In genomic region chrX:134019005-134019404, GRCm38 (mm10) we compare ENCODE assay signal across 8 mouse cellular contexts. TPM values are rescaled to one million over a fixed set of nuclear protein-coding genes. Genes with fewer than 3 reads are reported as not detected.
DNase-seq lines count a peak whose midpoint lies in the region; ATAC-seq and TF ChIP-seq lines count a peak whose summit lies in the region.

No protein-coding gene starts in this region.

- peak; percentile 58; the same call in 1 of the 2 replicates for ATAC-seq in neutrophil, adult 5-6 weeks (ENCODE audit: extremely low read depth, insufficient number of reproducible peaks, low FRiP score, poor library complexity, severe bottlenecking)

- H3K9me3 ChIP-seq in E14TG2a.4 (ENCODE audit: low read length), result no peaks in the 10 kb centered on the region

- no peaks in the 10 kb centered on the region for H3K4me1 ChIP-seq in E14TG2a.4 (replicated peaks; ENCODE audit: low read depth, low read length)
- H3K4me1 ChIP-seq in bone marrow, adult 2 months (ENCODE audit: control insufficient read depth, insufficient read depth, low read length), result no peaks in the 10 kb centered on the region
- no peaks in the 10 kb centered on the region for H3K4me1 ChIP-seq in lung, adult 2 months (ENCODE audit: control insufficient read depth, insufficient read depth, low read length)

- TF ChIP-seq POLR2A in bone marrow, adult 2 months (IDR thresholded peaks at IDR 0.05; ENCODE audit: borderline replicate concordance, control insufficient read depth, low read depth, low read length), result no peak
- no peak for TF ChIP-seq POLR2A in lung, adult 2 months (IDR thresholded peaks at IDR 0.05; ENCODE audit: borderline replicate concordance, extremely low read depth, low read depth, low read length)

- intact Hi-C loops in heart, postnatal 14 days (cut with DNase I), result no loop called here

- H3K36me3 ChIP-seq in E14TG2a.4 (ENCODE audit: insufficient read depth, low read length), result no peaks in the 10 kb centered on the region

- H3K4me3 ChIP-seq in E14TG2a.4 (replicated peaks; ENCODE audit: low read length), result no peak overlapping the region
- H3K4me3 ChIP-seq in bone marrow, adult 2 months (replicated peaks; ENCODE audit: control insufficient read depth, low read depth, low read length), result no peak overlapping the region
- H3K4me3 ChIP-seq in lung, adult 2 months (replicated peaks; ENCODE audit: extremely low read depth, low read depth, low read length), result no peak overlapping the region

- no peaks in the 10 kb centered on the region for H3K27me3 ChIP-seq in E14TG2a.4 (ENCODE audit: insufficient read depth, low read length)

- peak; percentile 49 for TF ChIP-seq CTCF in E14TG2a.4 (conservative IDR thresholded peaks at IDR 0.05; ENCODE audit: low read length)
- TF ChIP-seq CTCF in bone marrow, adult 2 months (IDR thresholded peaks at IDR 0.05; ENCODE audit: control insufficient read depth, insufficient read depth, low read length), result peak; percentile 58
- peak; percentile 48; the same call in 1 of the 2 replicates for TF ChIP-seq CTCF in lung, adult 2 months (IDR thresholded peaks at IDR 0.05; ENCODE audit: insufficient read depth, low read length)

- 11% methylated on average over 9 of the region's 9 CpGs for WGBS in bone marrow, adult 2 months
- WGBS in lung, adult 2 months, result 19% methylated on average over 9 of the region's 9 CpGs

- no peak overlapping the region for H3K27ac ChIP-seq in bone marrow, adult 2 months (ENCODE audit: control insufficient read depth, insufficient read depth, low read depth, low read length, poor library complexity)

- DNase-seq in fibroblast of lung, adult 2 months (ENCODE audit: low read depth), result peak; percentile 20
- peak; percentile 59 to 79 for DNase-seq in heart, postnatal 14 days
- peak; percentile 65 to 74 for DNase-seq in kidney, postnatal 4 days
- DNase-seq in lung, adult 2 months, result peak; percentile 35
- DNase-seq in thymus, postnatal 10 days (ENCODE audit: low spot score in 2 of 2), result peak; percentile 23 to 51

RNA-seq across cellular contexts. Expression of gene Sytl4, which starts 37.4 kb away (rescaled TPM):
- 2.5 and 6.5 TPM in 2 replicates for polyA plus RNA-seq in bone marrow, adult 2 months (2011; ENCODE audit: insufficient read depth, insufficient read length, low replicate concordance, missing spikeins)
- total RNA-seq in heart, postnatal 14 days (2021), result 1 to 10 TPM; 1.9 to 2.5 TPM
- 0.81 and 1.8 TPM in 2 replicates for polyA plus RNA-seq in lung, adult 2 months (2012; rRNA removed)
- 2.8 and 2.9 TPM in 2 replicates for total RNA-seq in neutrophil, adult 5-6 weeks (2017)

RNA-seq across cellular contexts. Expression of gene Cstf2, which starts 40.0 kb away (rescaled TPM):
- polyA plus RNA-seq in bone marrow, adult 2 months (2011; ENCODE audit: insufficient read depth, insufficient read length, low replicate concordance, missing spikeins), result 9.3 and 12.1 TPM in 2 replicates
- total RNA-seq in heart, postnatal 14 days (2021), result 10 to 100 TPM; 14.1 to 16.1 TPM
- polyA plus RNA-seq in lung, adult 2 months (2012; rRNA removed), result 10.2 and 12.3 TPM in 2 replicates
- total RNA-seq in neutrophil, adult 5-6 weeks (2017), result 36.8 and 42.7 TPM in 2 replicates
